Mouse (Mus musculus) heart, embryonic 16.5 days (tissue): ENCODE measurements around the gene Wfdc3. TPM values are rescaled to one million over a fixed set of nuclear protein-coding genes. Genes with fewer than 3 reads are reported as not detected.

ENCODE experiments used
- ATAC-seq: fragments of 200-750 bp; cut with Nextera tagmentation; replicated peaks from 2 replicates; pipeline ENCODE4 v1.8.0; 2017; ENCODE audit warnings: moderate number of reproducible peaks; ENCODE audit not compliant: insufficient read depth, low FRiP score; ENCODE audit errors: extremely low read depth
- H3K27ac ChIP-seq: fragments of 300-500 bp; sonication (generic); 2 replicates; pipeline ENCODE4 v1.5.1; 2014; ENCODE audit warnings: mild to moderate bottlenecking, low read length, control low read depth, moderate library complexity
- H3K27me3 ChIP-seq: fragments of 300-500 bp; sonication (generic); 2 replicates; pipeline ENCODE4 v1.6.1; 2014; ENCODE audit warnings: low read length, mixed read lengths; ENCODE audit not compliant: control insufficient read depth, insufficient read depth
- H3K36me3 ChIP-seq: fragments of 300-500 bp; sonication (generic); 2 replicates; pipeline ENCODE4 v1.6.1; 2014; ENCODE audit not compliant: control insufficient read depth, insufficient read depth
- H3K4me1 ChIP-seq: fragments of 300-500 bp; sonication (generic); 2 replicates; pipeline ENCODE4 v1.6.1; 2014; ENCODE audit warnings: low read length, mixed read lengths; ENCODE audit not compliant: control insufficient read depth, insufficient read depth
- H3K4me2 ChIP-seq: fragments of 300-500 bp; sonication (generic); 2 replicates; pipeline ENCODE4 v1.6.1; 2014; ENCODE audit warnings: low read depth, mild to moderate bottlenecking, control low read depth, low read length
- H3K4me3 ChIP-seq: fragments of 300-500 bp; sonication (generic); 2 replicates; pipeline ENCODE4 v1.5.1; 2014; ENCODE audit warnings: mild to moderate bottlenecking, control low read depth, low read length
- H3K9ac ChIP-seq: fragments of 300-500 bp; sonication (generic); 2 replicates; pipeline ENCODE4 v1.6.1; 2014; ENCODE audit warnings: low read length, control low read depth
- H3K9me3 ChIP-seq: fragments of 300-500 bp; sonication (generic); replicated peaks from 2 replicates; pipeline ENCODE4 v1.6.1; 2016; ENCODE audit warnings: low read length; ENCODE audit not compliant: control insufficient read depth
- WGBS: fragments of 180-500 bp; shearing (Covaris S2); extraction: QIAGEN DNeasy Blood & Tissue Kit; methylation state at CpG from one replicate; pipeline ENCODE4 v1.1.7; 2014; 5-methylcytosine and 5-hydroxymethylcytosine counted together
- polyA plus RNA-seq: library from polyadenylated mRNA; unstranded; fragments of >200 nt; fragmentation: Nextera tagmentation; extraction: Ambion mirVana; gene quantifications from 2 replicates; pipeline ENCODE4 v1.2.1, GENCODE M21; 2015

Gene Wfdc3
- polyA plus RNA-seq, 1 experiment from 2014 or later, result 0.51 TPM

DNA sequence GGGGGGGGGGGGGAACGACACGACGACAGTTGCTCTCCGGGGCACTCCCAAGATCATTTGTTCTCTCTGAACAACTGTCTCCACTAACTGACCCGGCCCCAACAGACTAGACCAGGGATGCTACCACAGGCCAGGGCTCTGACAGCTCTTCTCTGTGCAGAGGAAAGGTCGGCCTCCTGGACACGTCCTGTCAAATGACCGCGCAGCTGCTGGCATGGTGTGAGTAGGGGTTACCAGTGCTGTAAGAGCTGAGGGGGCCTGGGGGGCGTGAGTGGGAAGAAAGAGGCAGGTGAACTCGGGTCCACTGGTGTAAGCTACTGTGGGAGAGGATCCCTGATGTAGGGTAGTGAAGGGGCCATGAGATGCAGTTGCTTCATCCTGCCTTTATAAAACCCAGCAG lies 12.1 kb upstream of the Wfdc3 start:
- Histone ChIP-seq H3K4me2 (no peak overlapping the region), H3K9ac (no peak overlapping the region), H3K36me3 (peaks cover 76% of the 10 kb centered on the region), H3K4me3 (no peak overlapping the region), H3K27me3 (no peaks in the 10 kb centered on the region), H3K4me1 (peaks cover 18% of the 10 kb centered on the region), H3K27ac (no peak overlapping the region), H3K9me3 (no peaks in the 10 kb centered on the region)
- WGBS, result 92% methylated on average over 11 of the region's 11 CpGs
- ATAC-seq, result no peak

- Histone ChIP-seq H3K9me3 (no peaks in the 10 kb centered on the region), H3K27me3 (no peaks in the 10 kb centered on the region), H3K27ac (peak overlapping the region; percentile 85), H3K4me2 (no peak overlapping the region), H3K9ac (peak overlapping the region; percentile 22), H3K36me3 (peaks cover 70% of the 10 kb centered on the region), H3K4me3 (no peak overlapping the region), H3K4me1 (peaks cover 15% of the 10 kb centered on the region)
- ATAC-seq, result peak; percentile 94
- 44% methylated on average over 2 of the region's 2 CpGs for WGBS
Measured at GRCm38 (mm10) chr2:164754800-164755199, 9.1 kb upstream of the Wfdc3 start.

DNA sequence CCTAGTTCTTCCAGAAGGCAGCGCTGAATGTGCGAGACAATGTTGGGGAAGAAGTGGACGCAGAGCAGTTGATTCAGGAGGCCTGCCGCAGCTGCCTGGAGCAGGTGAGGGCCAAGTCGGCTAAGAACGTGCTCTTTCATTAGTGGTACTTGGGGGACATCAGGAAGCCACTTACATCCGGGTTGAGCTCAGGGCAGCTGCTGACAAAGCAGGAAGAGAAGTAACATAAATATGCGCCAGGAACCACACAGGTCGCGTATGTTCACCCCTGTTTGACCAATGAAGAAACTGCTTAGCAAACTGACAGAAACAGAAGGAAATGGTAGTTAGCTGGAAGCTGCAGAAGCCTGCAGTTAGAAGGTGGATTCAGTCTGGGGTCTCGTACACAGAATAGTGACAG lies 8.4 kb upstream of the Wfdc3 start:
- peaks cover 15% of the 10 kb centered on the region for H3K4me1 ChIP-seq
- no peaks in the 10 kb centered on the region for H3K27me3 ChIP-seq
- H3K9ac ChIP-seq, result no peak overlapping the region
- H3K4me2 ChIP-seq, result no peak overlapping the region
- H3K36me3 ChIP-seq, result peaks cover 65% of the 10 kb centered on the region
- no peak for ATAC-seq
- WGBS, result 66% methylated on average over 11 of the region's 11 CpGs
- no peaks in the 10 kb centered on the region for H3K9me3 ChIP-seq
- peak overlapping the region; percentile 85 for H3K27ac ChIP-seq
- H3K4me3 ChIP-seq, result no peak overlapping the region

DNA sequence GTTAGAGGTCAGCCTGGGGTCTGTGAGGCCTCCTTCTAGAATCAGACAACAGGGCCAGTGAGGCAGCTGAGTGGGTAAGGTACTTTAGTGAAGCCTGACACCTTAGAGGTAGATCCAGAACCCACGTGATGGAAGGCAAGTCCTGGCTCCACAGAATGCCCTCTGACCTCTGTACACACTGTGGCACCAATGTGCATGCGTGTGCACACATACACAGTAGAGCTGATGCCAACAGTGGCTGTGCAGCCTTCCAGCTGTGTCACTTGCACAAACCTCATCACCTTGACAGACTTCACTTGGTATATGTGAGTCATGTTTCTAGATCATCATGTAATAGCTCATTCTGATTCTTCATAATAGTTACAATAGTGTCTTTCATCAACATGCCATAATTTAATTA lies 6.7 kb upstream of the Wfdc3 start:
- H3K27ac ChIP-seq, result no peak overlapping the region
- H3K4me1 ChIP-seq, result peaks cover 18% of the 10 kb centered on the region
- H3K4me3 ChIP-seq, result no peak overlapping the region
- no peak for ATAC-seq
- no peak overlapping the region for H3K4me2 ChIP-seq
- no peaks in the 10 kb centered on the region for H3K27me3 ChIP-seq
- H3K9me3 ChIP-seq, result no peaks in the 10 kb centered on the region
- H3K9ac ChIP-seq, result no peak overlapping the region
- WGBS, result 88% methylated on average over 2 of the region's 2 CpGs
- peaks cover 60% of the 10 kb centered on the region for H3K36me3 ChIP-seq

GRCm38 (mm10) chr2:164748991-164749390 lies 3.3 kb upstream of the Wfdc3 start:
- no peaks in the 10 kb centered on the region for H3K9me3 ChIP-seq
- peaks cover 36% of the 10 kb centered on the region for H3K36me3 ChIP-seq
- no peak overlapping the region for H3K9ac ChIP-seq
- H3K27ac ChIP-seq, result no peak overlapping the region
- no peak overlapping the region for H3K4me2 ChIP-seq
- no peaks in the 10 kb centered on the region for H3K27me3 ChIP-seq
- H3K4me3 ChIP-seq, result no peak overlapping the region
- WGBS, result 88% methylated on average over 6 of the region's 6 CpGs
- no peak for ATAC-seq
- H3K4me1 ChIP-seq, result peaks cover 13% of the 10 kb centered on the region

DNA sequence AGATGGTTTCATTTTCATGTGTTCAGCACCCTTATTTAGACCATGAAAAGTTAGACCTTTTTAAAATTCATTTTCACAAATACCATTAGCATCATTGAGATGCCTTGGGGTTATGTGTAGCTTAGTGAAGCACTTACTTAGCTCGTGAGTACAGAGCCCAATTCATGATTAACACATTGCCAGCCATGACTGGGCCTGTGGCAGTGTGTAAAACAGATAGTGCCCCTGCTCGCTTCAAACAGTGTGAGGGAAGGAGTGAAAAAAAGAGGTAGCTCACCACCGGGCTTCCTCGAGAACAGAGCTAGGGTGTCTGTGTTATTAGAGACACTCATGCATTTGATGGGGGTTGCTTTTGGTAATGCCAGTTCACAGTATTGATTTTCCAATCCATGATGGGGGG lies 2.5 kb upstream of the Wfdc3 start:
- Histone ChIP-seq H3K9ac (no peak overlapping the region), H3K9me3 (no peaks in the 10 kb centered on the region), H3K36me3 (peaks cover 32% of the 10 kb centered on the region), H3K27ac (no peak overlapping the region), H3K4me2 (no peak overlapping the region), H3K4me1 (peaks cover 12% of the 10 kb centered on the region), H3K27me3 (no peaks in the 10 kb centered on the region), H3K4me3 (no peak overlapping the region)
- ATAC-seq, result no peak
- 79% methylated on average over 4 of the region's 4 CpGs for WGBS

- 33% methylated on average over 8 of the region's 8 CpGs for WGBS
- Histone ChIP-seq H3K9ac (peak overlapping the region; percentile 96), H3K4me1 (peaks cover 12% of the 10 kb centered on the region), H3K27me3 (no peaks in the 10 kb centered on the region), H3K36me3 (peaks cover 23% of the 10 kb centered on the region), H3K4me2 (peak overlapping the region; percentile 83), H3K4me3 (peak overlapping the region; percentile 92), H3K27ac (no peak overlapping the region; the same call in 1 of the 2 replicates), H3K9me3 (no peaks in the 10 kb centered on the region)
- no peak for ATAC-seq
Measured at GRCm38 (mm10) chr2:164746693-164747092, 962 bp upstream of the Wfdc3 start.

GRCm38 (mm10) chr2:164744987-164745386 lies 744 bp downstream of the Wfdc3 start:
- no peak overlapping the region for H3K27ac ChIP-seq
- no peaks in the 10 kb centered on the region for H3K27me3 ChIP-seq
- H3K9ac ChIP-seq, result peak overlapping the region; percentile 96
- no peak for ATAC-seq
- peaks cover 12% of the 10 kb centered on the region for H3K4me1 ChIP-seq
- WGBS, result 61% methylated on average over 13 of the region's 13 CpGs
- peak overlapping the region; percentile 92 for H3K4me3 ChIP-seq
- H3K36me3 ChIP-seq, result peaks cover 14% of the 10 kb centered on the region
- peak overlapping the region; percentile 98 for H3K4me2 ChIP-seq
- H3K9me3 ChIP-seq, result no peaks in the 10 kb centered on the region

DNA sequence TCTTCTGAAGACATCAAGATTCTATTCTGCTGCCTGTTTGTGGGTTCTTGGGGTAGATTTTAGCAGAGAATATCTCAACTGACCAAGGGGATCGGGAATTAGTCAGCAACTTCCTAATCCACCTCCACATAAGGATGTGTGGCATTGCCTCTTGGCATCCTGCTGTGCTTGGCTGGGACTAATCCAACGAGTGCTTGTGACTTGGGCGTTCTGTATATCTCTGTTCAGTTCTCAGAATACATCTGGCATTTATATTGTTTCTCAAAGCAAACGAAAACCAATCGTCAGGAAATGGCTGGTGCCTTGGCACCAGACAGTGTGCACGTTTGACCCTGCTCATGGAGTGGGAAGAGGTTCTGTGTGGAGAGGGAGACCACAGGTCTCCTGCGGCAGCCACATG lies 5.9 kb downstream of the Wfdc3 start:
- Histone ChIP-seq H3K4me3 (no peak overlapping the region), H3K4me1 (no peaks in the 10 kb centered on the region; the same call in 1 of the 2 replicates), H3K27me3 (no peaks in the 10 kb centered on the region), H3K9me3 (no peaks in the 10 kb centered on the region), H3K36me3 (no peaks in the 10 kb centered on the region), H3K27ac (no peak overlapping the region), H3K4me2 (no peak overlapping the region), H3K9ac (no peak overlapping the region)
- WGBS, result 58% methylated on average over 7 of the region's 7 CpGs
- no peak for ATAC-seq
